Mouse (Mus musculus): Measurements from ENCODE around the gene Lhfp.

DNA sequence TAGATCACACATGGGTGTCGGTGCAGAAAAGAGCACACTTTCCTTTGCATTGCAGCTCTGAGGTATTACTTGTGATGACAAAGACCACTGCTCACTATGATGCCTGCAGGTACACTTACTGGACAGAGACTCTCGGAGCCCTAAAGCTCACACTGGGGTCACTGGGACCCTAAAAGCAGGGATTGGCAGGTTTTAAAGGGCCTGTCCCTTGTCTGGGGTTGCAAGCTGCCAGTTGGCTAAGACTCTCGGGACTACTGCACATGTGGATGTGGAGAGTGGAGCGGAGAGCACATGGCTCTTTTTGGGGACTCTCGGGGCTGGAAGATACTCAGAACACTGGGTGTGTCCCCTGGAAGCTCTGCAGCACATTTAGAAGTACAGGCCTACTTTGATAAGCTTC is 182.8 kb downstream of the Lhfp start:
- no peak for TF ChIP-seq CTCF (IDR thresholded peaks at IDR 0.05; ENCODE audit: borderline replicate concordance, insufficient read depth, low read length)
- TF ChIP-seq POLR2A (IDR thresholded peaks at IDR 0.05; ENCODE audit: low read depth, low read length) = no peak
